Mouse (Mus musculus) spleen, embryonic (tissue): ENCODE measurements around the gene Tmprss5.

Experiments used
- CTCF ChIA-PET: fragments of 350-600 bp; sonication (Branson Sonifier 250); formaldehyde crosslinking; loops from one replicate; lab custom pipeline; 2022; lab: Charles Lee

The Tmprss5 gene

GRCm38 (mm10) chr9:49081107-49081506, at the start of gene Tmprss5:
Gene Tmprss5 (plus strand): TSS chr9:49081260.
- CTCF ChIA-PET = interaction anchor here (1.1 kb wide), 1 partner anchor 408 kb away, joined by 3 read pairs; no protein-coding TSS in a partner anchor

- CTCF ChIA-PET = interaction anchor here (0.7 kb wide), 1 partner anchor 74 kb away, joined by 3 read pairs; no protein-coding TSS in a partner anchor
Measured at GRCm38 (mm10) chr9:49034764-49035163, 46.3 kb upstream of the Tmprss5 start.

GRCm38 (mm10) chr9:49050901-49051300, 30.2 kb upstream of the Tmprss5 start:
- CTCF ChIA-PET = no interaction called here

GRCm38 (mm10) chr9:49051349-49051748, 29.7 kb upstream of the Tmprss5 start:
- CTCF ChIA-PET = no interaction called here

- CTCF ChIA-PET = no interaction called here
Measured at GRCm38 (mm10) chr9:49054028-49054427, 27.0 kb upstream of the Tmprss5 start.

- CTCF ChIA-PET = no interaction called here
Measured at GRCm38 (mm10) chr9:49055333-49056205, 25.5 kb upstream of the Tmprss5 start, which contains the start of gene Zw10. Gene Zw10 (plus strand): TSS chr9:49055613.

- CTCF ChIA-PET = no interaction called here
Measured at GRCm38 (mm10) chr9:49076847-49077246, 4.2 kb upstream of the Tmprss5 start.

- CTCF ChIA-PET = interaction anchor here (1.1 kb wide), 1 partner anchor 408 kb away, joined by 3 read pairs; no protein-coding TSS in a partner anchor
Measured at GRCm38 (mm10) chr9:49081561-49081960, 501 bp downstream of the Tmprss5 start.

- CTCF ChIA-PET = no interaction called here
Measured at GRCm38 (mm10) chr9:49087317-49087716, 6.3 kb downstream of the Tmprss5 start.

- CTCF ChIA-PET = no interaction called here
Measured at GRCm38 (mm10) chr9:49098871-49099270, 17.8 kb downstream of the Tmprss5 start.

- CTCF ChIA-PET = no interaction called here
Measured at GRCm38 (mm10) chr9:49102328-49102727, 21.3 kb downstream of the Tmprss5 start.

GRCm38 (mm10) chr9:49109101-49109500, 28.0 kb downstream of the Tmprss5 start:
- CTCF ChIA-PET = no interaction called here

- CTCF ChIA-PET = no interaction called here
Measured at GRCm38 (mm10) chr9:49110476-49111220, 29.6 kb downstream of the Tmprss5 start.

- CTCF ChIA-PET = no interaction called here
Measured at GRCm38 (mm10) chr9:49111296-49111695, 30.2 kb downstream of the Tmprss5 start.

GRCm38 (mm10) chr9:49118271-49118825, 37.3 kb downstream of the Tmprss5 start:
- CTCF ChIA-PET = no interaction called here

GRCm38 (mm10) chr9:49119759-49120158, 38.7 kb downstream of the Tmprss5 start:
- CTCF ChIA-PET = no interaction called here

- CTCF ChIA-PET = no interaction called here
Measured at GRCm38 (mm10) chr9:49125706-49126105, 44.6 kb downstream of the Tmprss5 start.

- CTCF ChIA-PET = no interaction called here
Measured at GRCm38 (mm10) chr9:49130514-49131010, 49.5 kb downstream of the Tmprss5 start.

GRCm38 (mm10) chr9:49143841-49144240, 62.8 kb downstream of the Tmprss5 start:
- CTCF ChIA-PET = no interaction called here

GRCm38 (mm10) chr9:49145776-49146175, 64.7 kb downstream of the Tmprss5 start:
- CTCF ChIA-PET = no interaction called here

GRCm38 (mm10) chr9:49147031-49147430, 66.0 kb downstream of the Tmprss5 start:
- CTCF ChIA-PET = no interaction called here
